Mouse (Mus musculus) regulatory T cell (primary cell): ENCODE data around the gene Prtn3.

Source experiments
- in situ Hi-C: fragments of 300-600 bp; cut with MboI, MseI; formaldehyde crosslinking; loops from one replicate; pipeline ENCODE4 v1.15.1; 2025; ENCODE audit warnings: high pct_unique_total_duplicates

Prtn3 gene

DNA sequence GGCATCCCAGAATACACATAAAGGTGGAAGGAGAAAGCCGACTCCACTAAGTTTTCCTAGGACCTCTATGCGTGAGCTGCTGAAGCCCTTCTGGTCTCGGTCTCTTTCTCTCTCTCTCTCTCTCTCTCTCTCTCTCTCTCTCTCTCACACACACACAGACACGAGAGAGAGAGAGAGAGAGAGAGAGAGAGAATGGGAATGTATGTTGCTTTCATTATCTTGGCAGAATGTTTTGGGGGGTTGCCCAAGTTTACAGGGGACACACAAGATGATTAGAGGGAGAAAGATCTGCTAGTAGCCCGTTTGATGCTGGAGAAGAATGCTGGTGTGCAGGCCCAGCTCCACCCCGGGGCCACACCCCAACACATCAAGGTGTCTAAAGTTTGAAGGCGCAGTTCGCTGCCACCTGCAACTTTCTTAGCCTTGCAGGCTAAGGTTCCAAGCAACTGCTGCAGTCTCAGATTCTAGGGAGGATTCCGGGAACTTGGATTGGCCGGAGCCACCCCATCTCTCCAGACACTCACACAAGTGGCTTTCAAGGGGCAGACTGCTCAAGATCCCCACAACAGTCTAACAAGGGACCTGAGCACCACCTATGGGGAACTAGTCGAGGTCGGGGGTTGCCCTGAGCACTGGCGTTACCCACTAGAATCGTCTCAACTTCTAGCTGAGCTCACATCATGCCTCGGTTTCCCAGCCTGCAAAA is 51.7 kb downstream of the Prtn3 start:
- in situ Hi-C loops, result no loop called here

GRCm38 (mm10) chr10:79926491-79927323 is 52.4 kb downstream of the Prtn3 start, which contains the start of gene Arid3a:
Gene Arid3a, plus strand, starts transcription at chr10:79927043.
- in situ Hi-C loops, result no loop called here

- in situ Hi-C loops, result no loop called here
These were observed 53.2 kb downstream of the Prtn3 start for GRCm38 (mm10) chr10:79927324-79928029.

- in situ Hi-C loops, result no loop called here
These were observed 53.9 kb downstream of the Prtn3 start for GRCm38 (mm10) chr10:79928030-79928694.

DNA sequence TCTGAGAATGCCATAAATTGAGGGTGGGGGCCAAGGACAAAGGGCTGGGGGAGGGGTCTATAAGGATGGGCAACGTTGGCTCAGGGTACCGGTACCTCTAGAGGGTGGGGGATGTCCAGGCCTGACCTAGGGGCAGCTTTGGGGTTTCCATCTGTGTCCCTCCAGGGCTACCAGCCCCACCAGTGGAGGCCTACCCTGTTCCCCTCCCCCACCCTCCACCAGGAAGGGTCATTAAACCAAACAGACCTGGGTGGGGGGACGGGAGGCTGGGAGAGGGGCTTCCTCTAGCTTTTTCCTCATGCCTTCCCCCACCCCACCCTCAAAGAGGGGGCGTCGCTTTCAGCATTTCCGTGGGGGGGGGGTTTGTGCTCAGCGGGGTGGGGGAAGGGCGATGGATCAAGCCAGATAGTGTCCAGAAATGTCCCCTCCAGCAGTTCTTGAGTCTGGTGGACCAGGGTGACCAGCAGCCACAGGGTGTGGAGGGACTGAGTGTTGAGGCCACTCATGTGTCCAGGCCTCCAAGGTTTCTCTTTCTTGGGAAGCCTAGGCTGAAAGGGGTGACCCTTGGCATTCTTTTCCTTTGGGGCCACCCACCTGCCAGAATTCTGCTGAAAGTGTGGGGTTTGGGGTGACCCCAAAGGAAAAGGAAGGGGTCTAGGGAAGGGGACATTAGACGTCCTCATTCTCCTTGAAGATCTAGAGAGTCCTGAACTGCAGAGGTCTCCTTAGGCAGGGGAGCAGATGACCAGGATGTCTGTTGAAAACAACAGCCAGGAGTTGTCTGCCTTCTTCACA is 54.8 kb downstream of the Prtn3 start:
- in situ Hi-C loops, result no loop called here

DNA sequence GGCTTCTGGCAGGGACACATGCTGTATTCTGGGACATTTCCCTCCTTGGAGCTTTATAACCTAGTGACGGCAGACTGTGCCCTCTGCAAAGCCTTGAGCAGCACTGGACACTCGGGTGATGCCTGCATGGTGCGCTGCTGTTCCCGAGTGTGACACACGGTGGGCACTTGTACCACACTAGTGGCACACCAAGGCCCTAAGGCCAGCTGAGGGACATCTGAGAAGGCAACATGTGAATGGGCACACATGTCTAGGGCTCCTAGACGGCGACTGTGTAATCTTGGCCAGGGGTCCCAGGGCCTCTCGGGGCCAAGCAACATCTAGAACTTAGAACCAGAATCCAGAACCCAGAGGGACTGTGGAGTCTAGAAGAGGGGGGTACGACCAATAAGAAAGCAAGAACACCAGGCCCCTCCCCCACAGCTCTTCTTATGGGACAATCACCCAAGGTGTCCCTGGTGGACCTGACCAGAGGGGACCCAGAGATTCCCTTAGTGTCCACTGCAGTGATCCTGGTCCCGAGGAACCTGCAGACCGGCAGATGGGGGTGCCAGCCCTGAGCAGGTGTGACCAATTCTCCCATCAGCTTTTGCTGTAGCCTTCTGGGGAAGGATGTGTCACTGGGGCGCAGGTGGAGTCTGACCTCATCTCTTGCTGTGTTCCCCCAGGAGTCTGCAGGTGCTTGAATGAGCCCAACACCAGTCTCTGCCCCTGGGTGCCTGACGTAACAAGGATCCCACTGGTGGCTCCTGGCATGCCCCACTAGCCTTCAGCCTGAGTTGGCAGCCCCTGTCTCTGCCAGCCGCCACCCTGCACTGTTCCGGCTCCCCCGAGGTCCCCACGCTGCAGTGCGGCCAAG is 55.9 kb downstream of the Prtn3 start:
- in situ Hi-C loops, result no loop called here

DNA sequence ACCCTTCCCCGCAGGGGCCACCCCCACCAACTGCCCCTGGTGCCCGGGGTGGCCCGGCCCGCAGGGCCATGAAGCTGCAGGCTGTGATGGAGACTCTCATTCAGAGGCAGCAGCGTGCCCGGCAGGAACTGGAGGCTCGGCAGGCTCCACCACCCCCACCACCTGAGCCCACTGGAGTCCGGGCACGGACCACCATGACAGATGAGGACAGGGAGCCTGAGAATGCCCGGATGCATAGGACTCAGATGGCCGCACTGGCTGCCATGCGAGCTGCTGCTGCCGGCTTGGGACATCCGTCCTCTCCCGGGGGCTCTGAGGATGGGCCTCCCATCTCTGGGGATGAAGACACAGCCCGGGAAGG is 56.5 kb downstream of the Prtn3 start:
- in situ Hi-C loops, result no loop called here

GRCm38 (mm10) chr10:79931797-79932196 is 57.5 kb downstream of the Prtn3 start:
- in situ Hi-C loops, result no loop called here

GRCm38 (mm10) chr10:79932736-79933135 is 58.5 kb downstream of the Prtn3 start:
- in situ Hi-C loops, result no loop called here
